Mouse (Mus musculus) ES-E14 (cell line): ENCODE measurements around the gene Aldh2.

ENCODE experiments used
- CHD2 ChIP-seq: IDR thresholded peaks from 2 replicates; pipeline ENCODE4 v1.6.1; 2014; ENCODE audit warnings: mild to moderate bottlenecking, low read depth, low read length, inconsistent platforms
- MAFK ChIP-seq: IDR thresholded peaks from 2 replicates; pipeline ENCODE4 v1.6.1; 2014; ENCODE audit warnings: mild to moderate bottlenecking, low read depth, low read length, inconsistent platforms; ENCODE audit not compliant: insufficient read depth

DNA sequence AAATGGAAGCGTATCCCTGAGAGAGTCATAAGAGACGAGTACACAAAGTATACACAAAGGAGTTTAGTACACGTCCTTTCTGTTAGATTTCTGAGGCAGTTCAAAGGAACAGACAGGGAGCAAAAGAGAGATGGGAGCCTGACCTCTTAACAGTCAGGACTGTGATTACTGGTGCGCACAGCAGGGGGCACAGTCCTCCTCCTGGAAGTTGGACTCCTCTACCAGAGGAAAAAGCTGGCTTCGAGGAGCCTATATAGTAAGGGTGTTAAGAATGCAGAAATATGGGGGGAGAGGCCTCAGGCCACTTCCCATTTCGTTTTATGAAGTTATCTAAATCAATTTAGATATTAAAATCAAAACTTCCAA is 47.1 kb downstream of the Aldh2 start:
- TF ChIP-seq MAFK (no peak), CHD2 (no peak)
